Mouse (Mus musculus) CD4-positive, CD25-positive, alpha-beta regulatory T cell, adult 9 weeks (primary cell): Measurements from ENCODE around the gene Stambp. TPM values are rescaled to one million over a fixed set of nuclear protein-coding genes. Genes with fewer than 3 reads are reported as not detected.

Experiments used
- polyA plus RNA-seq: library from polyadenylated mRNA; unstranded; fragments of 100-300 nt; shearing (Covaris generic); gene quantifications from one replicate; pipeline ENCODE4 v1.2.1, GENCODE M21; 2017

Gene Stambp
- 45.0 TPM for polyA plus RNA-seq

DNA sequence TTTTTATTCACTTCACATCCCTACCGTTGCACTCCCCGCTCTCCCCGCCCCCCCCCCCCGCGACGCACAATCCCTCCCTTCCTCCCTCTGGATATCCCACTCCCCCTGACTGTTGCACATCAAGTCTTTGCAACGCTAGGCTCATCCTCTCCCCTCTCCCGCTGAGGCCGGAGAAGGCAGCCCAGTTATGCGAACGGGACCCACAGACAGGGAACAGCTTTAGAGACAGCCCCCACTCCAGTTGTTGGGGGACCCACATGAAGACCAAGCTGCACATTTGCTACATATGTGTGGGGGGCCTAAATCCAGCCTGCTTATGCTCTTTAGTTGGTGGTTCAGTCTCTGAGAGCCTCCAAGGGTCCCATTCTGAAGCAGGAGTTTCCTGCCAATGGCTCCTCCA is at the start of gene Stambp:
Stambp (minus strand) TSS at position 59 of the 400 bp plus-strand sequence.

DNA sequence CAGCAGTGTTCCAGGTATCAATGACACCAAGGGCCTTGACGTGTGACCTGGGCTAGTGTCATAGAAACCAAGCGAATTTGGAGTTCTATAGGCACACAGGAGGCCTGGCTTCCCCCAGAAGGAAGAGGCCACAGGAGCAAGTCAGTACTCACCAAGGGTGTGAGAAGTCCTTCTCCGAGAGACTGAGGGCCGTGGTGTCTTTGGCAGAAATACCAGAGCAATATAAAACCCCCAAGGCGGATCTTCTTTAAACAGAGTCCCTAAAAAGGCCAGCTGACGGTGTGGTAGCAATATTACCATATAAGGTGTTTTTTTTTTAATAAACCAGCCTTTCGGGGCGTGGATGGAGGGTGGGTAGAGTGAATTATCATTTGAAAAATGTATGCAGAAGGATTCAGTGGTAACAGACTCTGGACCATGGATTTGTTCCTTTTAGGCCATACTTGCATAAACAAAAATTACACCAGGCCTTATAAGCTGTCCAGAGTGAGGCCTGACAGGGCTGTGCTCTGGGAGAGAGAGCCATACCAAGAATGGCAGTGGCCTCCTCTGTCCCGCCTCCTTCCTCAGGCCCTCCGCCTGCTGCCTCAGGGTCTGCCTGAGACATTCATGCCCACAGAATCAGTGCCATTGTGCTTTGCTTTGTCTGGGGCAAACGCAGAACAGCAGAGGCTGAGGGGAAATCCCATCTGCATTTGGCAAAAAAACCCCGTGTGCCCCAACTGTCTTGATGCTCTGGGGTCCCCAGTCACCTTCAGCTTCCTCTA is 36.3 kb downstream of the Stambp start, which contains the start of gene Actg2:
Actg2 (minus strand) TSS at position 238 of the 767 bp plus-strand sequence.

DNA sequence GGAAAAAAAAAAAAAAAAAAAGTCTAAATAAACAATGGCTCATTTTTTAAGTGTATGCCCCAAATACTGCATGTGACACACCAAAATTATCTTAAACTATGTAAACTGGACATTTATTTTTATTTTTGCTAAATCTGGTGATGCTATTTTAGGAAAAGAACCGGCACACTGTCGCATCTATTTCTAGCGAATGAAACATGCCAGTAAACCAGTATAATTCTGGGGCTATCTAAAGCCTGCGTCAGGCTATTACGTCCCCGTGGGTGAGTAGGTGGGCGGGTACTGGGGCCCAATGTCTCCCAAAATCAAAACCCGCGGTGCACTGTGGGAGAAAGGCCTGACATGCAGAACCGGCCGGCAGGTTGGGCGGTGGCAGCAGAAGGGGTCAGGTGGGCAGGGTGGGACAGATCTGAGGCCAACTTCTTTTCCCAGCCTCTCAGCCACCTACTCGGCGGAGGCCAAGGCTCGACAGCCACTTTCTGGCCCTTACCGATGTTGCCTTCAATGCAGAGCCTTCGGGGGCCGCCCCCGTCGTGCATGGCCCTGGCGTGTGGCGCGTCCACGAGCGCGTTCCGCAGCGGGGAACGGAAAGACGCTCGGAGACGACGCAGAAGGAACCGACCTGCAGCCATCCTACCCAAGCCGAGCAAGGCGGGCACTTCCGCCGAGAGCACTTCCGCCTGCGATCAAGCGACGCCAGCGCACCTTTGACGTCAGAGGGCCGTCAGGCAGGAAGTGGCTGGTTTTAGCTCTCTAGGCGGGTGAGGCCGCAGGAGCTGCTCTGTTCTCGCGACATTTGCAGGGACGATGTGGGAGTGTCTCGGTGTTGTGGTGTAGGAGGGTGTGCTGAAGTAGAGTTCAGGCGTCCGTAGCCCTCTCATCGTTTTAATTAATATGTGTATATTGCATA is 66.0 kb downstream of the Stambp start, which contains the start of gene Dguok:
Dguok (minus strand) TSS at position 712 of the 910 bp plus-strand sequence.

Other genes with a start within 250 kb of the Stambp start
- 85.7 TPM for gene Mthfd2, start 246.8 kb downstream of the Stambp start, polyA plus RNA-seq
- gene Mob1a, start 246.7 kb downstream of the Stambp start, polyA plus RNA-seq: 67.5 TPM
- gene Bola3, start 223.6 kb downstream of the Stambp start, polyA plus RNA-seq: 41.7 TPM
- 49.1 TPM for gene Tet3, start 113.6 kb downstream of the Stambp start, polyA plus RNA-seq
- 143 TPM for gene Dguok, start 65.8 kb downstream of the Stambp start, polyA plus RNA-seq
- 27.0 TPM for gene Actg2, start 36.5 kb downstream of the Stambp start, polyA plus RNA-seq
- gene Clec4f, start 83.5 kb upstream of the Stambp start, polyA plus RNA-seq: not detected
- gene Cd207, start 105.1 kb upstream of the Stambp start, polyA plus RNA-seq: not detected
- gene Vax2, start 138.5 kb upstream of the Stambp start, polyA plus RNA-seq: 0.37 TPM
- not detected for gene Atp6v1b1, start 170.3 kb upstream of the Stambp start, polyA plus RNA-seq
- 0.22 TPM for gene Ankrd53, start 189.9 kb upstream of the Stambp start, polyA plus RNA-seq
- gene Tex261, start 203.1 kb upstream of the Stambp start, polyA plus RNA-seq: 107 TPM
- gene Nagk, start 222.3 kb upstream of the Stambp start, polyA plus RNA-seq: 31.6 TPM